Mouse (Mus musculus): ENCODE results near the gene Clhc1. TPM values are rescaled to one million over a fixed set of nuclear protein-coding genes. Genes with fewer than 3 reads are reported as not detected.

Gene Clhc1
- polyA plus RNA-seq, 1 experiment from 2014 or later, result 0.09 TPM

Other genes with a start within 250 kb of the Clhc1 start
- gene Ccdc88a, start 174.3 kb upstream of the Clhc1 start, polyA plus RNA-seq (2015; fragmentation: Nextera tagmentation; extraction: Ambion mirVana), result 13.5 and 17.1 TPM in 2 replicates
- gene Prorsd1, start 32.9 kb upstream of the Clhc1 start, polyA plus RNA-seq (2015; fragmentation: Nextera tagmentation; extraction: Ambion mirVana), result 29.6 and 40.5 TPM in 2 replicates
- gene Mtif2, start 21.5 kb upstream of the Clhc1 start, polyA plus RNA-seq (2015; fragmentation: Nextera tagmentation; extraction: Ambion mirVana), result 34.1 and 40.1 TPM in 2 replicates
- gene Rps27a, start 159 bp downstream of the Clhc1 start, polyA plus RNA-seq (2015; fragmentation: Nextera tagmentation; extraction: Ambion mirVana), result 1,461 and 1,495 TPM in 2 replicates
- 34.9 and 47.1 TPM in 2 replicates for gene Rtn4, start 145.0 kb downstream of the Clhc1 start, polyA plus RNA-seq (2015; fragmentation: Nextera tagmentation; extraction: Ambion mirVana)